Mouse (Mus musculus) B cell, adult 2 months (primary cell): ENCODE data around the gene Gm11565.
"Not testable (repeated sequence)": the region's sequence is repeated elsewhere in the genome, so short reads cannot be mapped to it uniquely, and the experiment has no call there.

ENCODE experiments used
- DNase-seq, 2 experiments: peaks; one replicate each; pipeline ENCODE4 v3.0.0; 2022

Gm11565 gene

GRCm38 (mm10) chr11:99914451-99914850, at the start of gene Gm11565:
Gene Gm11565 (plus strand): TSS chr11:99914751.
- DNase-seq = no peak

GRCm38 (mm10) chr11:99873089-99873488, 41.5 kb upstream of the Gm11565 start, which contains the start of gene Krtap9-1:
Gene Krtap9-1 (plus strand): TSS chr11:99873389.
- DNase-seq = not testable (repeated sequence)

GRCm38 (mm10) chr11:99878887-99879286, 35.7 kb upstream of the Gm11565 start, which contains the start of gene Gm11567:
Gene Gm11567 (plus strand): TSS chr11:99879187.
- DNase-seq = not testable (repeated sequence)

GRCm38 (mm10) chr11:99907620-99908019, 6.9 kb upstream of the Gm11565 start, which contains the start of gene Krtap31-1:
Gene Krtap31-1 (plus strand): TSS chr11:99907920.
- no peak for DNase-seq

- DNase-seq = no peak
Observed at GRCm38 (mm10) chr11:99935991-99936390, 21.4 kb downstream of the Gm11565 start, which contains the start of gene Krtap31-2. Gene Krtap31-2 (plus strand): TSS chr11:99936291.

- no peak for DNase-seq
Observed at GRCm38 (mm10) chr11:99937751-99938264, 23.3 kb downstream of the Gm11565 start.

- no peak for DNase-seq
Observed at GRCm38 (mm10) chr11:99948175-99948574, 33.6 kb downstream of the Gm11565 start, which contains the start of gene Krtap9-5. Gene Krtap9-5 (plus strand): TSS chr11:99948475.

- no peak for DNase-seq
Observed at GRCm38 (mm10) chr11:99964213-99964612, 49.7 kb downstream of the Gm11565 start.
